Mouse (Mus musculus): ENCODE measurements around the gene Cry2. TPM values are rescaled to one million over a fixed set of nuclear protein-coding genes. Genes with fewer than 3 reads are reported as not detected.

Gene Cry2
- polyA plus RNA-seq, 1 experiment from 2014 or later = 16.1 TPM

DNA sequence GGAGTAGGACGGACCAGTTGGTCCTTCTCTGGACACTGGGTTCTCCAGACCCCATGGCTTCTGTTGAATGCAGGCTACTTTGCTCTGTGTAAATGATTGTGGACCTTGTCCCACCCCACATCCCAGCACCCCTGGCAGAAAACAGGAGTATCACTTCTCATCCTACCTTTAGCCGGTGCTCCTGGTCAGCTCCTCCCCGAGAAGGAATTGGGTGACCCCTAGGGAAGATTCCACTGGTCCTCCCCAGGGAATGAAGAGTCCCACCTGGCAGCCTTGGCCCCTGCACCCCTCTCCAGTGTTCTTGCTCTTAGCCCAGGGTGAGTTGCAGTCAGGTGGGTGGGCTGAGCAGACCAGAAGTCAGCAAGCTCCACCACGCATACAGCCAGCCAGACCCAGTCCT lies 69.8 kb downstream of the Cry2 start:
- no peak overlapping the region for H3K9ac ChIP-seq (ENCODE audit: low read length)
- no peak overlapping the region for H3K4me3 ChIP-seq (ENCODE audit: low read depth, low read length)
- no peaks in the 10 kb centered on the region for H3K27me3 ChIP-seq (replicated peaks; ENCODE audit: control insufficient read depth, insufficient read depth, low read length)
- no peak overlapping the region for H3K4me2 ChIP-seq (ENCODE audit: low read length)
- peaks cover 43% of the 10 kb centered on the region for H3K36me3 ChIP-seq (ENCODE audit: control insufficient read depth, insufficient read depth, low read length)
- no peaks in the 10 kb centered on the region for H3K4me1 ChIP-seq (ENCODE audit: control insufficient read depth, insufficient read depth, low read length)
- no peaks in the 10 kb centered on the region for H3K9me3 ChIP-seq (replicated peaks; ENCODE audit: control insufficient read depth, low read length)
- no peak for ATAC-seq
- WGBS = 82% methylated on average over 4 of the region's 4 CpGs
- no peak for DNase-seq (ENCODE audit: low spot score)
- H3K27ac ChIP-seq (ENCODE audit: low read depth, low read length) = no peak overlapping the region

DNA sequence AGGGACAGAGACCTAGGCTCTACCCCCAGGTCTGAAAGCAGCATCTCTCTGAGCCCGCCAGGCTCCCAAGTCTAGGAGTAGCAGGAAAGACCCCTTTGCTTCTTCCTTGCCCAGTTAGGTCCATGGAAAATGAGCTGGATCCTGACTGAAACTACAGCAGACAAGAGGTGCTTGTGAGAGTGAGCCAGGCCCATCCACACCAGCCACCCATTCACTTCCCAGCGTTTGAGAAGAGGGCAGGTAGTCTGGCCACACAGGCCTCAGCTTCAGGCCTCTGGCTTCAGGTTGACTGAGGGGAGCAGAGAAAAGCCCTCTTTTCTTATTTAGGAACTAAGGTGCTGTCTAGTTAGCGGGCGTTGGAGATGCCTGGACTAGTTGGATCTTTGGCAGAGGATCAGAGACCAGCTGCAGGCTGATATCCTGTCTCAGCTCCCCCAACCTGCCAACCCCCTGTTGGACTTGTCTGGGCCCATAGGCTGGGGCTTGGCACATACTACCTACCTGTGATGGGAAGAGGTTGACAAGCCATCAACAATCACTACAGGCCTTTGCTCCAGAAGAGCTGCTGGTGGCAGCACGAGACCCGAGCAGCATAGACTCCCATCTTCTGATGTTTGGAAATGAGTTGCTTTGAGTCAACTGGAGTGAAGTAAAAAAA lies 71.1 kb downstream of the Cry2 start:
- no peak for DNase-seq (ENCODE audit: low spot score)
- Histone ChIP-seq H3K27me3 (replicated peaks; ENCODE audit: control insufficient read depth, insufficient read depth, low read length) (no peaks in the 10 kb centered on the region), H3K9me3 (replicated peaks; ENCODE audit: control insufficient read depth, low read length) (no peaks in the 10 kb centered on the region), H3K36me3 (ENCODE audit: control insufficient read depth, insufficient read depth, low read length) (peaks cover 57% of the 10 kb centered on the region), H3K4me1 (ENCODE audit: control insufficient read depth, insufficient read depth, low read length) (no peaks in the 10 kb centered on the region), H3K27ac (ENCODE audit: low read depth, low read length) (no peak overlapping the region), H3K9ac (ENCODE audit: low read length) (no peak overlapping the region), H3K4me3 (ENCODE audit: low read depth, low read length) (no peak overlapping the region), H3K4me2 (ENCODE audit: low read length) (no peak overlapping the region)
- no peak for ATAC-seq
- WGBS = 97% methylated on average over 6 of the region's 6 CpGs

DNA sequence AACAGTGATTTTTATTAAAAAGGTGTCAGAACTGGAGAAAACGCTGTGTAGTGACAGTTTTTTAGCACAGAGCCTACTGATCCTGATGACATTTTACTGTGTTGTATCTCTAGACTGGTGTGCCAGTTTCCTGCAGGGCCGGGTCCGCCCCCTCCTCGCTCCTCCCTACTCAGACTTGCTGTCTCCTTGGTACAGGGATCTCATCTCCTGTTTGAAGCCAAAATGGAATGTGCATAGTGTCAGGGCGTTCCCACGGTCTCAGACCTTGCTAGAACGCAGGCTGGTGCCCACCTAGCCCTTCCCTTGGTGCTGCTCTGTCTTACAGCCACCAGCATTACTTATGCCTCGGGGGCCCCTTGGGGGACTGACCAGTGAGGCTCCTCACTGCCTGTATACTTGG lies 72.0 kb downstream of the Cry2 start:
- DNase-seq (ENCODE audit: low spot score) (no peak), ATAC-seq (no peak)
- Histone ChIP-seq H3K27me3 (replicated peaks; ENCODE audit: control insufficient read depth, insufficient read depth, low read length) (no peaks in the 10 kb centered on the region), H3K27ac (ENCODE audit: low read depth, low read length) (no peak overlapping the region), H3K9ac (ENCODE audit: low read length) (no peak overlapping the region), H3K36me3 (ENCODE audit: control insufficient read depth, insufficient read depth, low read length) (peaks cover 66% of the 10 kb centered on the region), H3K4me3 (ENCODE audit: low read depth, low read length) (no peak overlapping the region), H3K9me3 (replicated peaks; ENCODE audit: control insufficient read depth, low read length) (no peaks in the 10 kb centered on the region), H3K4me2 (ENCODE audit: low read length) (no peak overlapping the region), H3K4me1 (ENCODE audit: control insufficient read depth, insufficient read depth, low read length) (no peaks in the 10 kb centered on the region)
- 84% methylated on average over 8 of the region's 8 CpGs for WGBS

DNA sequence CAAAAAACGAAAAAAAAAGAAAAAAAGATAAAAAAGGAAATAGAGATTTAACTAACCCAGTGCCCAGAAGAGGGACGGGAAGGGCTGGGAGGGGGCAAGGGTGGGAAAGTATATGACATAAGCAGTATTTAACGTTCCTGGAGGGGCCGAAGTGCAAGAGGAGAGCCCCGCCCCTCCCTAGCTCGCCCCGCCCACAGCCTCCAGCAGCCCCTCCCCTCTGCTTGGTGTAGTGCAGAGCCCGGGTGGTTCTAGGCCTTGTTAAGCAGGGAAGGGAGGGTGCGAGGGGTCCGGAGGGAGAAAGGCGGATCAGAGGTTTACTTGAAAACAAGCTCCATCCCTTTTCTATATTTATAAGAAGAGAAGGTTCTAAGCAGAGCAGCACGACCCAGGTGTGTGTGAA lies 73.0 kb downstream of the Cry2 start:
- H3K27ac ChIP-seq (ENCODE audit: low read depth, low read length) = no peak overlapping the region; the same call in 1 of the 2 replicates
- H3K4me3 ChIP-seq (ENCODE audit: low read depth, low read length) = no peak overlapping the region
- ATAC-seq (peak; percentile 56; the same call in 1 of the 2 replicates), DNase-seq (ENCODE audit: low spot score) (no peak)
- no peaks in the 10 kb centered on the region for H3K27me3 ChIP-seq (replicated peaks; ENCODE audit: control insufficient read depth, insufficient read depth, low read length)
- H3K9ac ChIP-seq (ENCODE audit: low read length) = no peak overlapping the region
- no peaks in the 10 kb centered on the region for H3K9me3 ChIP-seq (replicated peaks; ENCODE audit: control insufficient read depth, low read length)
- no peaks in the 10 kb centered on the region for H3K4me1 ChIP-seq (ENCODE audit: control insufficient read depth, insufficient read depth, low read length)
- H3K36me3 ChIP-seq (ENCODE audit: control insufficient read depth, insufficient read depth, low read length) = peaks cover 74% of the 10 kb centered on the region
- no peak overlapping the region for H3K4me2 ChIP-seq (ENCODE audit: low read length)
- 23% methylated on average over 11 of the region's 12 CpGs for WGBS

DNA sequence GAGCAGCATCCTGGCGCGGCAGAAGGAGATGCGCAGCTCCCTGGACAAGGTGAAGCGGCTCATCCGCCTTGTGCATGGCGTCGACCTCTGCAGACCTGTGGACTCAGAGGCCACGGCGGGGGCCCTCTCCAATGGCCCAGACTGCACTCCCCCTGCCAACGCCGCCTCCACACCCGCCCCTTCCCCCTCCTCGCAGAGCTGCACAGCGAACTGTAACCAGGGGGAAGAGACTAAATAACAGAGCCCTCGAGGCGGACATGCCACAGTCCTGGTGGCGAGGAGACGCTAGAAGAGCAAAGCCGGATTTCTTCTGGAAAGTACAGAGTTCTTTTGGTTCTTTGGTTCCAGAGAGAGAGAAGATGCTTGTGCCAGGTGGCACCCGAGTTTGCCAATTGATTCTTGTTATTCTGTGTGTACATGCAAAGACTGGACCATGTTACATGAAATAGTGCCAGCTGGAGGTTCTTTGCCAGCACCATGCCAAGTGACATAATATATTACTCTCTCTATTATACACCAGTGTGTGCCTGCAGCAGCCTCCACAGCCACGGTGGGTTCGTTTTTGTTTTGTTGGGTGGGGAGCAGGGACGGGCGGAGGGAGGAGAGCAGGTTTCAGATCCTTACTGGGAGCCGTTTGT lies 73.5 kb downstream of the Cry2 start:
- H3K27me3 ChIP-seq (replicated peaks; ENCODE audit: control insufficient read depth, insufficient read depth, low read length) = no peaks in the 10 kb centered on the region
- no peak overlapping the region for H3K4me2 ChIP-seq (ENCODE audit: low read length)
- peak overlapping the region; percentile 9; the same call in 1 of the 2 replicates for H3K27ac ChIP-seq (ENCODE audit: low read depth, low read length)
- ATAC-seq = peak; percentile 54; the same call in 1 of the 2 replicates
- no peak overlapping the region for H3K4me3 ChIP-seq (ENCODE audit: low read depth, low read length)
- no peaks in the 10 kb centered on the region for H3K4me1 ChIP-seq (ENCODE audit: control insufficient read depth, insufficient read depth, low read length)
- no peaks in the 10 kb centered on the region for H3K9me3 ChIP-seq (replicated peaks; ENCODE audit: control insufficient read depth, low read length)
- peak; percentile 58 for DNase-seq (ENCODE audit: low spot score)
- no peak overlapping the region for H3K9ac ChIP-seq (ENCODE audit: low read length)
- WGBS = 68% methylated on average over 25 of the region's 25 CpGs
- peaks cover 79% of the 10 kb centered on the region for H3K36me3 ChIP-seq (ENCODE audit: control insufficient read depth, insufficient read depth, low read length)

DNA sequence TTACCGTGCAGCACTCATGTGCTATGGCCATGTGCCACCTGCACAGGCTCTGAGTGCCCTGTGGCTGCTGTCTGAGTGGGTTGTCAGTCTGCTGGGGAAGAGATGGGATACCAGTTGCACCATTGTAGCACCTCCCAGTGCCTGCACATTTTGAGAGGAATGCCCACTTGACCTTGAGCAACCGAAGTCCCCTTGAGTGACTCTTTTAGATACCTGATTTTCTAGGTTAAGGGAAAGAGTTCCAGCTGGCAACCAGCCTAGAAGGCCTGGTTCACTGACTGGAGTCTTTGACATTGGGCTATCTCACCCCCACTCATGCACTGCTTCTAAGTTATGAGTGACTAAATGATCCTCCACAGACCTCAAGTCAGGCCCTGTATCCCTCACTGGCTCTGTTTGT lies 74.5 kb downstream of the Cry2 start:
- Histone ChIP-seq H3K9ac (ENCODE audit: low read length) (no peak overlapping the region), H3K27ac (ENCODE audit: low read depth, low read length) (no peak overlapping the region), H3K4me3 (ENCODE audit: low read depth, low read length) (no peak overlapping the region), H3K9me3 (replicated peaks; ENCODE audit: control insufficient read depth, low read length) (no peaks in the 10 kb centered on the region), H3K36me3 (ENCODE audit: control insufficient read depth, insufficient read depth, low read length) (peaks cover 80% of the 10 kb centered on the region), H3K4me2 (ENCODE audit: low read length) (no peak overlapping the region), H3K27me3 (replicated peaks; ENCODE audit: control insufficient read depth, insufficient read depth, low read length) (no peaks in the 10 kb centered on the region), H3K4me1 (ENCODE audit: control insufficient read depth, insufficient read depth, low read length) (no peaks in the 10 kb centered on the region)
- DNase-seq (ENCODE audit: low spot score) = no peak
- WGBS = 82% methylated on average over 2 of the region's 2 CpGs
- no peak for ATAC-seq

DNA sequence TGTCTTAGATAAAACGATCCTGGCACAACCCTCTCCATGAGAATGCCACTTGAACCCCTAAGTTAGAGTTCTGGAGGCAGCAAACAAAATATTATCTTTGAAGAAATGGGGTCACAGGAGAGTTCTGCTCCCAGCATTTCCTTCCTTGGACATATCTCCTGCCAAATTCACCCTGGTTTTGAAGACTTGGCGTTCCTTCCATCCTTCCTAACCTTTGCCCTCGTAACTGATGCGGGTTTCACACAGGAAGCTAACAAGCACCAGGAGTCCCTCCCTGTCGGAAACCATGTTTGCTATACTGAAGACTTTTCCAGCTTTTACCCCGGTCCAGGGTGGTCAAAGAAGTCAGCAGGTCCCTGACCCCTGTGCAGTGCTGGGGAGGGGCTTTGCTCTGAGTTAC lies 79.6 kb downstream of the Cry2 start:
- WGBS = 82% methylated on average over 6 of the region's 6 CpGs
- Histone ChIP-seq H3K36me3 (ENCODE audit: control insufficient read depth, insufficient read depth, low read length) (peaks cover 81% of the 10 kb centered on the region), H3K4me1 (ENCODE audit: control insufficient read depth, insufficient read depth, low read length) (no peaks in the 10 kb centered on the region), H3K9me3 (replicated peaks; ENCODE audit: control insufficient read depth, low read length) (no peaks in the 10 kb centered on the region), H3K27ac (ENCODE audit: low read depth, low read length) (no peak overlapping the region), H3K9ac (ENCODE audit: low read length) (no peak overlapping the region), H3K4me2 (ENCODE audit: low read length) (no peak overlapping the region), H3K4me3 (ENCODE audit: low read depth, low read length) (no peak overlapping the region), H3K27me3 (replicated peaks; ENCODE audit: control insufficient read depth, insufficient read depth, low read length) (no peaks in the 10 kb centered on the region)
- DNase-seq (ENCODE audit: low spot score) (no peak), ATAC-seq (no peak)

Small RNA genes within 50 kb of the gene (microRNA-seq; reads per million reads assigned to microRNA genes)
- 1.1 reads per million for gene Mir7000

Other genes starting within 250 kb of the Cry2 start
- gene Pex16, start 59.4 kb downstream of the Cry2 start, polyA plus RNA-seq (2014; fragmentation: Nextera tagmentation; extraction: Ambion mirVana) = 37.1 and 37.9 TPM in 2 replicates
- 0.99 and 1.5 TPM in 2 replicates for gene Large2, start 59.2 kb downstream of the Cry2 start, polyA plus RNA-seq (2014; fragmentation: Nextera tagmentation; extraction: Ambion mirVana)
- 3.2 and 3.7 TPM in 2 replicates for gene 1700029I15Rik, start 51.5 kb downstream of the Cry2 start, polyA plus RNA-seq (2014; fragmentation: Nextera tagmentation; extraction: Ambion mirVana)
- 49.3 and 54.5 TPM in 2 replicates for gene Mapk8ip1, start 32.8 kb downstream of the Cry2 start, polyA plus RNA-seq (2014; fragmentation: Nextera tagmentation; extraction: Ambion mirVana)
- gene Slc35c1, start 26.5 kb upstream of the Cry2 start, polyA plus RNA-seq (2014; fragmentation: Nextera tagmentation; extraction: Ambion mirVana) = 8.7 and 11.3 TPM in 2 replicates
- gene Chst1, start 165.7 kb upstream of the Cry2 start, polyA plus RNA-seq (2014; fragmentation: Nextera tagmentation; extraction: Ambion mirVana) = 18.9 and 19.9 TPM in 2 replicates

All from forebrain, embryonic 14.5 days (tissue).